In genomic region chr7:81336432-81336786, GRCm38 (mm10) we compare ENCODE assay signal across 8 mouse cellular contexts. TPM values are rescaled to one million over a fixed set of nuclear protein-coding genes. Genes with fewer than 3 reads are reported as not detected.
DNase-seq lines count a peak whose midpoint lies in the region; ATAC-seq and TF ChIP-seq lines count a peak whose summit lies in the region.

No protein-coding gene starts in this region.

- TF ChIP-seq CTCF in E14TG2a.4 (conservative IDR thresholded peaks at IDR 0.05; ENCODE audit: low read length): peak; percentile 49

- H3K4me2 ChIP-seq in heart, embryonic 15.5 days: 0 out of 2 replicates have a peak overlapping the region, but pooled peaks have one; percentile 5
- no peak overlapping the region for H3K4me2 ChIP-seq in neural tube, embryonic 11.5 days (ENCODE audit: low read depth)

- no peaks in the 10 kb centered on the region for H3K27me3 ChIP-seq in E14TG2a.4 (ENCODE audit: insufficient read depth, low read length)
- H3K27me3 ChIP-seq in heart, embryonic 15.5 days: no peaks in the 10 kb centered on the region
- H3K27me3 ChIP-seq in neural tube, embryonic 11.5 days (ENCODE audit: control insufficient read depth, insufficient read depth, low read length): no peaks in the 10 kb centered on the region

- H3K36me3 ChIP-seq in E14TG2a.4 (ENCODE audit: insufficient read depth, low read length): peaks cover 73% of the 10 kb centered on the region
- H3K36me3 ChIP-seq in heart, embryonic 15.5 days: peaks cover 33% of the 10 kb centered on the region
- peaks cover 11% of the 10 kb centered on the region for H3K36me3 ChIP-seq in neural tube, embryonic 11.5 days (ENCODE audit: control insufficient read depth, insufficient read depth, low read length)

- ATAC-seq in heart, embryonic 15.5 days (replicated peaks; ENCODE audit: insufficient number of reproducible peaks, insufficient read depth, low FRiP score, low read depth): no peak
- ATAC-seq in neural tube, embryonic 11.5 days (ENCODE audit: insufficient read depth, low FRiP score, low TSS enrichment): no peak; the same call in 1 of the 2 replicates
- ATAC-seq in activated CD4-positive, CD25-positive, alpha-beta regulatory T cell, adult 4 months: no peak

- no peaks in the 10 kb centered on the region for H3K9me3 ChIP-seq in E14TG2a.4 (ENCODE audit: low read length)
- H3K9me3 ChIP-seq in heart, embryonic 15.5 days (replicated peaks): no peaks in the 10 kb centered on the region
- no peaks in the 10 kb centered on the region for H3K9me3 ChIP-seq in neural tube, embryonic 11.5 days (ENCODE audit: control insufficient read depth, low read length)

- peak; percentile 52 for DNase-seq in gastrocnemius, adult 18-20 months (ENCODE audit: low spot score)
- DNase-seq in gastrocnemius, postnatal 25 days: no peak
- peak; percentile 51 for DNase-seq in c-Kit-positive CD71-positive TER-119-positive erythroid progenitor cells, embryonic 14.5 days (ENCODE audit: low spot score)
- peak; percentile 81 to 85 for DNase-seq in kidney, postnatal 4 days
- peak; percentile 77 for DNase-seq in neural tube, embryonic 11.5 days (ENCODE audit: low spot score)

- 32% methylated on average over 8 of the region's 8 CpGs for WGBS in heart, embryonic 15.5 days
- WGBS in neural tube, embryonic 11.5 days: 50% methylated on average over 8 of the region's 8 CpGs

- H3K9ac ChIP-seq in heart, embryonic 15.5 days: no peak overlapping the region
- no peak overlapping the region for H3K9ac ChIP-seq in neural tube, embryonic 11.5 days (ENCODE audit: low read length)

- peak overlapping the region; percentile 61 for H3K4me3 ChIP-seq in E14TG2a.4 (replicated peaks; ENCODE audit: low read length)
- H3K4me3 ChIP-seq in heart, embryonic 15.5 days: no peak overlapping the region
- H3K4me3 ChIP-seq in neural tube, embryonic 11.5 days (ENCODE audit: low read depth, low read length): no peak overlapping the region

- peak overlapping the region; percentile 77 for H3K27ac ChIP-seq in heart, embryonic 15.5 days
- no peak overlapping the region for H3K27ac ChIP-seq in neural tube, embryonic 11.5 days (ENCODE audit: low read depth, low read length)

- peaks cover 80% of the 10 kb centered on the region for H3K4me1 ChIP-seq in E14TG2a.4 (replicated peaks; ENCODE audit: low read depth, low read length)
- peaks cover 7% of the 10 kb centered on the region for H3K4me1 ChIP-seq in heart, embryonic 15.5 days (replicated peaks)
- H3K4me1 ChIP-seq in neural tube, embryonic 11.5 days (ENCODE audit: control insufficient read depth, insufficient read depth, low read length): no peaks in the 10 kb centered on the region

RNA-seq across cellular contexts. Expression of gene Rps17, which starts 8.6 kb away (rescaled TPM):
- total RNA-seq in gastrocnemius, adult 18-20 months (2021): 100 to 1,000 TPM; 798 to 844 TPM
- total RNA-seq in gastrocnemius, postnatal 25 days (2021): 100 to 1,000 TPM; 694 to 707 TPM
- polyA plus RNA-seq in heart, embryonic 15.5 days (2015; fragmentation: Nextera tagmentation; extraction: Ambion mirVana): 766 and 842 TPM in 2 replicates
- 1,090 and 1,108 TPM in 2 replicates for polyA plus RNA-seq in neural tube, embryonic 11.5 days (2014; fragmentation: Nextera tagmentation; extraction: Ambion mirVana)
- polyA plus RNA-seq in activated CD4-positive, CD25-positive, alpha-beta regulatory T cell, adult 4 months (2017; shearing (Covaris generic)): 1,000 to 10,000 TPM; 1,375 to 1,389 TPM
